7 mouse cellular contexts compared by ENCODE assay signal in the genomic region with DNA sequence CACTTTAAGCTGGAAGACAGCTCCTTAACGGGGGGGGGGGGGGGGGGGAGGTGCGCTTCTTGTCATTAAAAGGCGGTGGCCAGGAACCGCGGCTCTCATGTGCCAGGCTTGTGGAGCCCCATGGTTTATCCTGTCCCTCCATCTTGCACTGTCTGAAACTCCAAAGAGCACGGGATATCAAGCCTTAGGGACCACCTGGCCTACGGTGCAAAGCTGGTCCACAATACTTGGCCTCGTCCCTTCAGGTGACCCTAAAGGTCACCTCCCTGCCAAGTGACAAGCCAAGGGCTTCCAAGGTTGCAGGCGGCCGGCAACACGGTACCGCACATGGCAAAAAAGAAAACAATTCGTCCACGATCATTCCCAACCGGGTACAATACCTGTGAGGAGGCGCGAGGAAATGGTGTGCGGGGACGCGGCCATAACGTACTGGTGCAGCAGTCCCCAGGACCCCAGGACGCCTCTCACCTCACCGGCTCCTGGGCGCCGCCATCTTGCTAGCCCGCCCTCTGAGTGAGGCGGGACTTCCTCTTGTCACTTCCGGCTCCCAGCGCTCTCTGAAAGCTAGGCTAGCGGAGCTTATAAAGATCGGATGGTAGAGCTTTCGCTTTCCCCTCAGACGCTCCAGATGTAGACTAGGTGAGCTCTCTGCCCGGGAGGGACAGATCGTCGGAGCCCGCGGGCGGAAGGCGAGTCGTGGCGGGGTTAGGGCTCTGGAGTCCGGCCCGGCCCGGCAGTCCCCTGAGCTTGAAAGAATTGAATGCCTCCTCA. TPM values are rescaled to one million over a fixed set of nuclear protein-coding genes. Genes with fewer than 3 reads are reported as not detected.
A peak's percentile ranks its signal among the peaks of the same experiment; 100 is the strongest.
DNase-seq lines count a peak whose midpoint lies in the region; ATAC-seq lines count a peak whose summit lies in the region.

A gene (minus strand): TSS at position 513 of the 771 bp plus-strand sequence.

- H3K4me2 ChIP-seq in intestine, embryonic 15.5 days (replicated peaks), result peak within 1 kb of the TSS; percentile 70

- H3K27me3 ChIP-seq in intestine, embryonic 15.5 days (replicated peaks), result no peaks in the 10 kb centered on the region
- H3K27me3 ChIP-seq in midbrain, embryonic 10.5 days (ENCODE audit: low read depth, poor library complexity, severe bottlenecking), result no peaks in the 10 kb centered on the region

- DNase-seq in adrenal gland, adult 18-20 months (ENCODE audit: low spot score in 2 of 2), result peak; percentile 87
- peak; percentile 93 for DNase-seq in embryo, embryonic 11 days
- DNase-seq in gastrocnemius, postnatal 36 days, result peak; percentile 76 to 79
- DNase-seq in left cerebral cortex, postnatal 25 days (ENCODE audit: low spot score in 2 of 2), result peak; percentile 85 to 89
- DNase-seq in midbrain, embryonic 10.5 days (ENCODE audit: low spot score), result peak; percentile 88
- DNase-seq in right cerebral cortex, postnatal 4 days, result peak; percentile 84

- no peaks in the 10 kb centered on the region for H3K9me3 ChIP-seq in intestine, embryonic 15.5 days
- H3K9me3 ChIP-seq in midbrain, embryonic 10.5 days (replicated peaks), result no peaks in the 10 kb centered on the region

- no peaks in the 10 kb centered on the region for H3K36me3 ChIP-seq in intestine, embryonic 15.5 days
- peaks cover 22% of the 10 kb centered on the region for H3K36me3 ChIP-seq in midbrain, embryonic 10.5 days

- H3K27ac ChIP-seq in intestine, embryonic 15.5 days, result peak within 1 kb of the TSS; percentile 96
- peak within 1 kb of the TSS; percentile 94 for H3K27ac ChIP-seq in midbrain, embryonic 10.5 days (replicated peaks)

- H3K4me1 ChIP-seq in intestine, embryonic 15.5 days (replicated peaks), result no peaks in the 10 kb centered on the region
- peaks cover 21% of the 10 kb centered on the region for H3K4me1 ChIP-seq in midbrain, embryonic 10.5 days

- peak within 1 kb of the TSS; percentile 81 for H3K4me3 ChIP-seq in intestine, embryonic 15.5 days (replicated peaks)
- H3K4me3 ChIP-seq in midbrain, embryonic 10.5 days, result peak within 1 kb of the TSS; percentile 76

- intact Hi-C loops in gastrocnemius, postnatal 36 days (cut with DNase I), result loop anchor here (5.0 kb wide), 1 partner anchor 157 kb away; a partner anchor contains a TSS
- intact Hi-C loops in left cerebral cortex, postnatal 25 days (cut with DNase I), result loop anchor here (1.0 to 5.0 kb wide), 3 partner anchors 157 to 363 kb away; a partner anchor contains a TSS

- peak; percentile 96 for ATAC-seq in intestine, embryonic 15.5 days

- WGBS in intestine, embryonic 15.5 days, result under 1% methylated on average over 45 of the region's 45 CpGs
- under 1% methylated on average over 45 of the region's 45 CpGs for WGBS in midbrain, embryonic 10.5 days

- peak within 1 kb of the TSS; percentile 85 for H3K9ac ChIP-seq in intestine, embryonic 15.5 days

RNA-seq across cellular contexts. Expression of the gene that starts here (rescaled TPM):
- 10 to 100 TPM; 23.7 to 29.0 TPM for total RNA-seq in adrenal gland, adult 18-20 months (2021)
- total RNA-seq in gastrocnemius, postnatal 36 days (2021), result 10 to 100 TPM; 39.7 to 41.2 TPM
- polyA plus RNA-seq in intestine, embryonic 15.5 days (2015; fragmentation: Nextera tagmentation; extraction: Ambion mirVana), result 28.6 and 33.9 TPM in 2 replicates
- 10 to 100 TPM; 26.6 to 27.4 TPM for total RNA-seq in left cerebral cortex, postnatal 25 days (2021)
- polyA plus RNA-seq in midbrain, embryonic 10.5 days (2016; fragmentation: Nextera tagmentation; extraction: Ambion mirVana), result 29.6 and 35.6 TPM in 2 replicates

Comparison
In these comparisons a context has a peak if more than half of its experiments do, and no peak if none do; other contexts are left out.
1. Peak in every context shown above with its lines: DNase-seq, ATAC-seq, H3K4me3 ChIP-seq and H3K27ac ChIP-seq.